Mouse (Mus musculus) erythroblast, embryonic 14.5 days (primary cell): ENCODE data around the gene Rnh1. TPM values are rescaled to one million over a fixed set of nuclear protein-coding genes. Genes with fewer than 3 reads are reported as not detected.

Experiments used
- H3K27me3 ChIP-seq: 2 replicates; pipeline ENCODE4 v1.6.1; 2012; ENCODE audit warnings: inconsistent platforms; ENCODE audit not compliant: control insufficient read depth
- H3K36me3 ChIP-seq: 2 replicates; pipeline ENCODE4 v1.6.1; 2012; ENCODE audit warnings: mild to moderate bottlenecking, inconsistent platforms; ENCODE audit not compliant: control insufficient read depth
- H3K4me1 ChIP-seq: 2 replicates; pipeline ENCODE4 v1.6.1; 2012; ENCODE audit warnings: inconsistent platforms; ENCODE audit not compliant: control insufficient read depth
- H3K4me3 ChIP-seq: replicated peaks from 2 replicates; pipeline ENCODE3; 2012; ENCODE audit warnings: moderate library complexity, mild to moderate bottlenecking, inconsistent platforms
- H3K9me3 ChIP-seq: 2 replicates; pipeline ENCODE4 v1.6.1; 2012; ENCODE audit warnings: low read length, inconsistent platforms, mixed read lengths; ENCODE audit not compliant: control insufficient read depth
- GATA1 ChIP-seq: IDR thresholded peaks from 2 replicates; pipeline ENCODE4 v1.6.1; 2012; ENCODE audit warnings: low read length, inconsistent platforms, mixed read lengths
- TAL1 ChIP-seq: IDR thresholded peaks from 3 replicates; pipeline ENCODE4 v1.6.1; 2012; ENCODE audit warnings: low read length, inconsistent platforms, mixed read lengths
- polyA plus RNA-seq: library from polyadenylated mRNA; stranded (reverse); fragments of >175 nt; gene quantifications from 2 replicates; pipeline ENCODE4 v1.2.3, GENCODE M21; 2012

Rnh1 gene
- polyA plus RNA-seq, 1 experiment: 0.48 TPM

DNA sequence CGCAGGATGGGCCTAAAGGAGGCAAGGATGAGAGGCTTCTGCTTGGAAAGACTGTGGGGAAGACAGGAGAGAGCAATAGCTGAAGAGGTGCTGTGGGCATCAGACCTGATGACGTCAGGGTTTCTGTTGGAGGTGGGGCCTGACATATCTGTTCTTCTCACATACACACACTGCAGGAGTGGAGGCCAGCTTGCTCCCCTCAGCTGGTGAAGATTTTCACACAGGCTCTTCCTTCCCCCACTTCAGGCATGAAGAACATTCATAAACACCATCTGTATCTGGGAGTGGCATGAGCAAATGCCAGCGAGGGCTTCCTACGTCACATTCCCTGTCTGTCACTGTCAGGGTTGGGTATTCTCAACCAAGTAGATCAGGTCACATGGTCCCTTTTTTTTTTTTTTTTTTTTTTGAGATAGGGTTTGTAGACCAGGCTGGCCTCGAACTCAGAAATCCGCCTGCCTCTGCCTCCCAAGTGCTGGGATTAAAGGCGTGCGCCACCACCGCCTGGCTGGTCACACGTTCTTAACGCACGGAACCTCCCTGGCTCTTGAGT, 26.5 kb downstream of the Rnh1 start:
- peak overlapping the region; percentile 10 for H3K4me3 ChIP-seq
- no peaks in the 10 kb centered on the region for H3K9me3 ChIP-seq
- TF ChIP-seq GATA1: no peak
- no peak; the same call in 2 of the 3 replicates for TF ChIP-seq TAL1
- H3K36me3 ChIP-seq: peaks cover 99% of the 10 kb centered on the region
- no peaks in the 10 kb centered on the region for H3K27me3 ChIP-seq
- peaks cover 84% of the 10 kb centered on the region for H3K4me1 ChIP-seq

DNA sequence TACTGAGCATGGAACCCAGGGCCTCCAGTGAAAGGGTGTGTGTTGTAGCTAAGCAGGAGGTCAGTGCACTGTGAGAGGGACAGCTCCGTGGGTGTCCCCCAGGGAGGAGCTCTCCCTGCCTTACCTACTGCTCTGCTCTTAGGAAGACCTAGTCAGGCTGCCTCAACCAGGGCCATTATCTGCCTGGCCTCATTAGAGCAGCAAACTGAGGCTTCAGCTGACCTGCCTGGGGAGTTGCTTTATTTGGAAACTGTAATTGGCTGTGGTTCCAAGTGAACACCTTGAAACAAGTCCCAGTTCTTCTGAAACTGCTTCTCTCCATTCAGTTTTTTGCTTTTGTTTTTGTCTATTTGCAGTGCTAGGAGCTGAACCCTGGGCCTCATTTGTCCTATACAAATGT, 27.3 kb downstream of the Rnh1 start:
- H3K27me3 ChIP-seq: no peaks in the 10 kb centered on the region
- peaks cover 85% of the 10 kb centered on the region for H3K4me1 ChIP-seq
- H3K36me3 ChIP-seq: peaks cover 99% of the 10 kb centered on the region
- H3K4me3 ChIP-seq: peak overlapping the region; percentile 35
- H3K9me3 ChIP-seq: no peaks in the 10 kb centered on the region
- TF ChIP-seq GATA1 (no peak), TAL1 (no peak)

DNA sequence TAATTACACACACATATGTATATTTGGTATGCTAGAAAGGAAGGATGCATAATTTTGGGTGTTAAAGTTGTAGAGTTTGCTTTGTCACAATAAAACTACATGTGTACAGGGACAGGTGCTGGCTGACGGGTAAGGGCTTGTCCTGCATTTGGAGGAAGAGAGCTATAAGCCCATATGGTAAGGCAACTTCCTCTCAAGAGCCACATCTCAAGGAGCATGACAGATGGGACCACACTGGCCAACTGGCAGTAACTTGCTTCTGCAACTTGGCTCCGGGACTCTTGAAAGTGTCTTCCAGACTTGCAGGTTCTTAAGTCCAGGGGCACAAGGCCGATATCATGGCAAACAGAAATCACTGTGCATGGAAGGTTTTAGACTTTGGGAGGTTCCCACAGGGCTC, 28.0 kb downstream of the Rnh1 start:
- Histone ChIP-seq H3K27me3 (no peaks in the 10 kb centered on the region), H3K9me3 (no peaks in the 10 kb centered on the region), H3K4me3 (no peak overlapping the region), H3K4me1 (peaks cover 91% of the 10 kb centered on the region), H3K36me3 (peaks cover 99% of the 10 kb centered on the region)
- TF ChIP-seq TAL1 (no peak), GATA1 (no peak)

DNA sequence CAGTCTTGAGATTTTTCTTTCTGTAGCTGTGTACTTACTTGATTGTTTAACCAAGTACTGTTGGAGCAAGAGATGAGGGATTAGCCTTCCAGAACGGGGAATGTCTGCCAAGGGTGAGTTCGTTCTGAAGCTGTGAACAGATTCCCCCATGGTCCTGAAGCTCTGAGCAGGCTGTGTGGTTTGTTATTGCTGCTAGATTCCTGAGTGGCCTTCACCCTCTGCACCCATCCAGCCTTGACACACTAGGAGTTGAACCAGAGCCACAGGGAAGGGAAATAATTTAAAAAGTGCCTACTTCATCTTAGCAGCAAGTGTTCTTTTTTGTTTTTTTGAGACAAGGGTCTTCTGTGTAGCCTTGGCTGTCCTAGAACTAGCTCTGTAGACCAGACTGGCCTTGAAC, 28.8 kb downstream of the Rnh1 start:
- Histone ChIP-seq H3K4me1 (peaks cover 96% of the 10 kb centered on the region), H3K36me3 (peaks cover 100% of the 10 kb centered on the region)
- TF ChIP-seq TAL1: no peak
- TF ChIP-seq GATA1: no peak

DNA sequence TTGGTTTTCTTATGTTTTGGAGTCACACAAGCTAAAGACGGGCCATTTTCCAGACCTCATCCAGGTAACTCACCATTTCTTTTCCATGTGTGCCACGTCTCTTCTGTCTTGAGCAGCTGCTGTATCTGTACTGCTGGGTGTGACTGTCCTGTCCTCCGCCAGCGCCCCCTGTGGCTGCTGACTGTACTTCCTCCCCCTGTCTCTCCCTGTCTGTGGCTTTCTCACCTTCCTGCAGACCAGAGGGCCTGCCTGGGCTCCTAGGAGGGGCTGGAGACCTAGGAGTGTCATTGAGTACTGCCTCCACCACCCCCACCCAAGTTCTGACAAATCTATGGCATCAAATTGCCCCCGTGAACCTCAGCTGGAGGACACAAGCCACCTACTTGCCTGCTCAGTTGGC, 29.5 kb downstream of the Rnh1 start:
- Histone ChIP-seq H3K27me3 (no peaks in the 10 kb centered on the region), H3K9me3 (no peaks in the 10 kb centered on the region), H3K4me3 (peak overlapping the region; percentile 5), H3K4me1 (peaks cover 97% of the 10 kb centered on the region), H3K36me3 (peaks cover 100% of the 10 kb centered on the region)
- TF ChIP-seq GATA1 (no peak), TAL1 (no peak)

More for the DNA sequence above, 28.8 kb downstream of the Rnh1 start:
- no peaks in the 10 kb centered on the region for H3K27me3 ChIP-seq
- no peak overlapping the region for H3K4me3 ChIP-seq
- no peaks in the 10 kb centered on the region for H3K9me3 ChIP-seq

DNA sequence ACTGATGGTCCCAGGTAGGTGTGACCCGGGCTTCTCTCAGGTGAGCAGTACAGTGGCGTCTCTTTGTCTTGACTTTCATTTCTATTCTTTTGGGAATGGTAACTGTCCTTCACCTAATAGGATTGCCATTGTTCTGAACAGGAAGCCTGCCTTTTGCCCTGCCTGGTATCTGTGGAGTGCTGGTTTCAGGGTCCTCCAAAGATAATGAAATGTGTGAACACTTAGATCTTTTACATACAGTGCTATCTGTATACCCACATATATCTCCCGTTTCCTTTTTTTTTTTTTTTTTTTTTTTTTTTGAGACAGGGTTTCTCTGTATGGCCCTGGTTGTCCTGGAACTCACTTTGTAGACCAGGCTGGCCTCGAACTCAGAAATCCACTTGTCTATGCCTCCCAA, 31.3 kb downstream of the Rnh1 start:
- H3K27me3 ChIP-seq: no peaks in the 10 kb centered on the region
- H3K9me3 ChIP-seq: no peaks in the 10 kb centered on the region
- peaks cover 95% of the 10 kb centered on the region for H3K4me1 ChIP-seq
- peak overlapping the region; percentile 31 for H3K4me3 ChIP-seq
- H3K36me3 ChIP-seq: peaks cover 100% of the 10 kb centered on the region
- no peak for TF ChIP-seq TAL1
- TF ChIP-seq GATA1: no peak

DNA sequence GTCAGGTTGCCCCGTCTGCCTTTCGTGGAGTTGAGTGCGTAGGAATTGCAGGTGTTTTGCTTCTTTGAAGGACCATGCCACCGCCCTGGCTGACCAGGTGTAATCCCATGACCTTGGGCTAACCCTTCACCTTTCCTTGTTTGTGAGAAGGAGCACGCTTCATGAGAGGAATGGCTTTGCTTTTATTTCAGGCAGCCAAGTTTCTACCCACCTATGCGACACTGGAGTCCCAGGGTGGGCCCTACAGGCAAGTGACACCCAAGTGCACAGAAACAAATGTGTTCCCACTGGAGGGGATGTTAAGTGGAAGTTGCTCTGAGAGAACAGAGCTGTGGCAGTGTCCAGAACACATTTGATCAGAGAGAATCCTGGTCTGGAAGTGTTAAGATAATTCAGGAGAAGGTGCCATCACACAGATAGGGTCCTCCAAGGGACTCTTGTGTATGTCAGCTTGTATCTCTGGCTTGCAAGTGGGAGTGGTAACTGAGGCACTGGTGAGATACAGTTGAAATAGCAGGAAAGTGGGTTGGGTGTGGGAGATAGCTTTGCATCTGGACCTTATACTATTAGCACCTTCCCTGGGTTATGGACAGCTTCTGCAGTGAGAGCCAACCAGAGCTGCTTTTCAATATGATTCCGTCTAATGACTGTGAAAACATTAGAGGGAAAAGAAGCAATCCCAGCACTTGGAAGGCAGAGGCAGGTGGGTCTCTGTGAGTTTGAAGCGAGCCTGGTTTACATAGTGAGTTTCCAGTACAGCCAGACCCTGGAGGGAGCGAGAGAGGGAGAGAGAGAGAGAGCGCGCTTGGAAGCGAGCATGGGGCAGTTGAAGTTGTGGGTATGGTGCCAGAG, 40.5 kb downstream of the Rnh1 start:
- H3K4me1 ChIP-seq: peaks cover 87% of the 10 kb centered on the region
- peaks cover 50% of the 10 kb centered on the region for H3K36me3 ChIP-seq
- H3K9me3 ChIP-seq: no peaks in the 10 kb centered on the region
- H3K27me3 ChIP-seq: no peaks in the 10 kb centered on the region
- TF ChIP-seq TAL1 (peak; percentile 95), GATA1 (peak; percentile 92)
- H3K4me3 ChIP-seq: peak overlapping the region; percentile 70

DNA sequence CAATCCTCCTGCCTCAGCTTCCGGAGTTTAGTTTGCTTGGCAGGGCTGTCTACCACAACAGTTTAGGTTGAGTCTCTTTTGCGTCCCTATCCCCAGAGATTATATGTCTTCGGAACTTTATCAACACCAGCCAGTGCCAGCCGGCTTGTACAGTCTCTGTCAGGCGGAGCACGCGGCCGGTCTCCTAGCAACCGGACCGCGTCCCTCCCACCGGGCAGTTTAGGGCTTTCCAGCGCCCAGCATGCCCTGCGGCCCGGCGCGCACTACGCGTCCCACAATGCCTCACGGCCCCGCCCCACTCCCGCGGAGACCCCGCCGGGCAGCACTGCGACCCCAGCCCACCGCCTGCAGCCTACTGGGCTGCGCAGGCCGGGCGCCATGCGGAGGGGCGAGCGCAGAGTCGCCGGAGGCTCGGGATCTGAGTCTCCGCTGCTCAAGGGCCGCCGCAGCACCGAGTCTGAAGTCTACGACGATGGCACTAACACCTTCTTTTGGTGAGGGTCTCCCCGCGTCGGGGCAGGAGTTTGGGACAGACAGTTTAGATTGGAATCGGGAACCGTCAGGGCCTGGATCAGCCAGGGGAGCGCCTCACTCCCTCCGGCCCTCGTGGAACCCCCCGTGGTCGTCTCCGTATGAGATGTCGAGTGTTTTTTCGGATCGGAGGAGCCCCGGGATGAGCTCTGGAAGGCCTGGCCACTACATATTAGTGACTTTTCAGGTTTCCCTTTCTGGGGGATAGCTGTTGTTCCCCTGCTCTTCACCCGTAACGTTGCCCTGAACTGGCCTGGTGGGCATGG, 41.4 kb downstream of the Rnh1 start:
- H3K9me3 ChIP-seq: no peaks in the 10 kb centered on the region
- TF ChIP-seq GATA1 (peak; percentile 48; the same call in 1 of the 2 replicates), TAL1 (peak; percentile 67)
- no peaks in the 10 kb centered on the region for H3K27me3 ChIP-seq
- peak overlapping the region; percentile 70 for H3K4me3 ChIP-seq
- peaks cover 41% of the 10 kb centered on the region for H3K36me3 ChIP-seq
- H3K4me1 ChIP-seq: peaks cover 87% of the 10 kb centered on the region

DNA sequence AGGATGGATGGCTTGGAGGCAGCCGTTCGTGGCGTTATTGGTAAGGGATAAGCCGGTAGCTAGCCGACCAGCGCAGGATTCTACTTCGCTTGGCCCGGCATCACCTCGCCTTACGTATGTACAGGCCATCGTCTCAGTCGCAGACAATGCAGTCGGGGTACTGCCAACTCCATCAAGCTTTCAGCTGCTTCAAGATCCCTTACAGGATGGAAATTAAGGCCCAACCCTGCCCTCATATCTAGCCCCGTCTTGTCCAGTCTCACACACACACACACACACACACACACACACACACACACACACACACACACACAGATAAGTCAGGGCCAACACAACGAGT, 49.2 kb downstream of the Rnh1 start:
- peak overlapping the region; percentile 75 for H3K4me3 ChIP-seq
- TF ChIP-seq GATA1: no peak
- TF ChIP-seq TAL1: no peak

More for the DNA sequence above, 49.2 kb downstream of the Rnh1 start:
- no peaks in the 10 kb centered on the region for H3K9me3 ChIP-seq
- no peaks in the 10 kb centered on the region for H3K36me3 ChIP-seq
- H3K27me3 ChIP-seq: no peaks in the 10 kb centered on the region
- peaks cover 91% of the 10 kb centered on the region for H3K4me1 ChIP-seq
